Mouse (Mus musculus) kidney, adult 2 months (tissue): ENCODE data around the gene Rapgef5.

Experiments
- CTCF ChIP-seq: fragments of 200-500 bp; conservative IDR thresholded peaks from 2 replicates; pipeline ENCODE4 v1.5.1; 2011; ENCODE audit warnings: low read depth, mild to moderate bottlenecking, control low read depth, low read length, moderate library complexity, mixed read lengths; ENCODE audit not compliant: insufficient read depth, insufficient read length
- POLR2A ChIP-seq: fragments of 200-500 bp; IDR thresholded peaks from one replicate; pipeline ENCODE4 v1.6.1; 2011; ENCODE audit warnings: low read depth, low read length, control low read depth

DNA sequence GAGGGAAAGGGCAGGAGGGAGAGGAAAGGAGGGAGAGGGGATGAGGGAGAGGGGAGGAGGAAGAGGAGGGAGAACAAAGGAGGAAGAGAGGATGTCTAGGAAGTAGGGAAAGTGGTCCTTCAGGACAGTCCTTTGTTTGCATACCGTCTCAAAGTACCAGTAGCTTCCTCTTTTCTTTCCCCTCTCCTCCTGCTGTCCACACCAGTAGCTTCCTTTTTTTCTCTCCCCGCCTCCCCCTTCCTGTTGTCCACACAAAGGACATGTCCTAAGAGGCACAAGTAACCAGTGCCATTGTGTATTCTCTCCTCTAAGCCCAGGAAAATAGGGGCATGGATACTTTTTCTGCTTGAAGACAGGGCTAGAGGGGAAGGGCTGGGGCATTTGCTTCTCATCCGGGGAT, 37.3 kb upstream of the Rapgef5 start:
- no peak for TF ChIP-seq CTCF
- TF ChIP-seq POLR2A = no peak
